Mouse (Mus musculus) A20 (cell line): ENCODE results near the gene Slfn5.
A peak's percentile ranks its signal among the peaks of the same experiment; 100 is the strongest.
"Not testable (repeated sequence)": the region's sequence is repeated elsewhere in the genome, so short reads cannot be mapped to it uniquely, and the experiment has no call there.

ENCODE experiments used
- DNase-seq: peaks from one replicate; pipeline ENCODE4 v3.0.0-alpha.2; 2011; ENCODE audit warnings: low read depth, low spot score

Slfn5 gene

DNA sequence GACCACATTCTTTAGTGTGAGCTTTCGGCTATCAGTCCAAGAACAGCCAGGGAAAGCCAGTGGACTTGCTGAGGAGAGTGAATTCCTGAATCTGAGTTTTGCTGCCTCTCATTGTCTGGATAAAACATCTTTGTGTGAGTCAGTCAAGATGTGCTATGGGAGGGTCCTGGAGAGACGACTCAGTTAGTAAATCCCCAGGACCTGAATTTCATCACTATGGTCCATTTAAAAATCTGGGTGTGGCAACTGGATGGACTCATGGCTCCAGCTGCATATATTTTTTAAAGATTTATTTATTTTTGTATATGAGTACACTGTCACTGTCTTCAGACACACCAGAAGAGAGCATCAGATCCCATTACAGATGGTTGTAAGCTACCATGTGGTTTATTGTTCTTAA, 5.5 kb upstream of the Slfn5 start:
- no peak for DNase-seq

- no peak for DNase-seq
These were observed 3.7 kb upstream of the Slfn5 start for GRCm38 (mm10) chr11:82947457-82947856.

DNA sequence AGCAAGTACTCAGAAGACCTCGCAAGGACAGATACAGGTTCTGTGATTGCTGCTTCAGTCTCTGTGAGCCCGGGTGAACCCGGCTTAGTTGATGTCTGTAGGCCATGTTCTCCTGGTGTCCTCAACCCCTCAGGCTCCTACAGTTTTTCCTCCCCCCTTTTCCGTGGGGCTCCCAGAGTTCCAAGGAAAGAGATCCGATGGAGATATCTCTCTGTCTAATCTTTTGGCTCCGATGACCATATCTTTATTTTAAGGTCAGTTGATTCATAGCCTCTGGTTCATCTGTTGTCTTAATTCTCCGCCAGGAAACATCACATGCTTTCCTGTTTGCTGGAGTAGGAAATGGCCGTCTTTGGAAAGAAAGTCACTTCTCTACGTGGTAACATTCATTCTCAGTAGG, 2.1 kb upstream of the Slfn5 start:
- DNase-seq = no peak

DNA sequence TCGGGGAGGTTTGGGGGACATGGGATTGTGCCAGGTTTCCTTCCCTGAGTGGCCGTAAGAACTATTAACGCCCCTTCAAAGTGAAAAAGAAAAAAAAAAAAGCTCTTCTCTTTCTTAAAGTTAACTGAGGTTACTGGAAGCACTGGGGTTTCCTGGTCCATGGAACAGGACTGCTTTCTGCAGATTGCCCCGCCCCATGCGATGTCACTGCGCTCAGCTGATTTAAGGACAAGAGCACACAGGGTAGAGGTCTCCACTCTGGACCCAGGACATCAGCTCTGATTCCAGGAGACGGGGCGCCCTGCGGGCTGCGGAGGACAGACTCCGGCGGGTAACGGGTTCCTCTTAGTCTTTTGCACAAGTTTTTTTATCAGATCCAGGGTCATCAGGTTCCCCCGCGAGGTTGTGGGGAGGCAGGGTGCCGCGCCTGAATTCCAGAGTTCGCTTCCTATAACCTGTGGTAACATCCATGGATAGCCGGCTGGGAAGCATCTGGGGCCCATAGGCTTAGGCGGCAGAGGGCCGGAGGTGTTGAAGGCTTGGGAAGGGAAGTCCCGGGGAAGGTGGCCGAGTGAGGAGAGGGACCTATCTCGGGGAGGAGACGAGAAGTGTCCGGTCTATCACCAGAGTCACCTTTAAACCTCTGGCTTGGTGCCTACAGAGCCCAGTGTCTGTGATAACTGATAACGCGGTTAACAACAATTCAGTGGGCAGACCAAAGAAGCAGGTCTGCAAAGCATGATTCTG, 889 bp downstream of the Slfn5 start:
- no peak for DNase-seq

DNA sequence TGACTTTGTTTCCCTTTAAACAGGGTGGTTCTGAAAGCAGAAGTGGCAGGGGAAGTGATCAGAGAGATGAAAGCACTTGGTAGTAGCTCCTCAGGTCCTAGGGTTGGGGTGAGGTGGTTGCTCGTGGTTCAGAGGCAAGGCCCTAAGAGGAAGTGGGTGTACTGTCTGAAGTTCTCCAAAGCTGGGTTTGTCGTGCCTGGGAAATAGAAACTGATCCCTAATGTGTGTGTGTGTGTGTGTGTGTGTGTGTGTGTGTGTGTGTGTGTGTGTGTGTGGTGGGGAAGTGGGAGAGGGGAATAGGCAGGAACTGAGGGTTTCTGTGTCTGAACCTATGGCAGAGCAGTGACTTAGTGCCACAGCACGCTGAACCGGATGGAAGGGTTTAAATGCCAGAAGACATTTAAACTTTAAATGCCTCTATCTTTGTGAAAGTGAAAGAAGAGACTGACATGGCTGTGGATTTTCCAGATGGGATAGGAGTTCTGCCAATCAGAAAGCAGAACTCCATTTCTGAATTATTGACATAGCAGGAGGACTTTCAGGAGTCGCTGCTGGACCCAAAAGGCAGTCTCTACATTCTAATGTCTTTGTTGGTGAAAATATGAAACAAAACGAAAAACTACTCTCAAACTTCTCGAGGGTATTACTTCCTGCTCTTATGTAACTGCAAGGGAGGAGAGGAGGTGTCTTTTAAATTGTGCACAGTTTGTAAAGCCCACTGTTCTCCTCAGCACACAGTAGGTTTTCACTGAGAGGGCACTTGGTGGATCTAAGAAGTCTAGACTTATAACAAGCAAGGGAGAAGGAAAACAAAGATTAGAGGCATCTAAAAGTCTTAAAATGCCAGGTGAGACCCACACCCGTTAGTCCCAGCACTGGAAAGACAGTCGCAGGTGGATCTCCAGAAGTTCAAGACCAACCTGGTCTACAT, 1.7 kb downstream of the Slfn5 start:
- DNase-seq = peak; percentile 59

GRCm38 (mm10) chr11:82954631-82955030, 3.5 kb downstream of the Slfn5 start:
- no peak for DNase-seq

GRCm38 (mm10) chr11:82956925-82957324, 5.8 kb downstream of the Slfn5 start:
- no peak for DNase-seq

- peak; percentile 54 for DNase-seq
These were observed 8.5 kb downstream of the Slfn5 start for GRCm38 (mm10) chr11:82959613-82960012.

GRCm38 (mm10) chr11:82961743-82962142, 10.6 kb downstream of the Slfn5 start:
- no peak for DNase-seq

- DNase-seq = peak; percentile 45
These were observed 11.1 kb downstream of the Slfn5 start for GRCm38 (mm10) chr11:82962215-82962614.

DNA sequence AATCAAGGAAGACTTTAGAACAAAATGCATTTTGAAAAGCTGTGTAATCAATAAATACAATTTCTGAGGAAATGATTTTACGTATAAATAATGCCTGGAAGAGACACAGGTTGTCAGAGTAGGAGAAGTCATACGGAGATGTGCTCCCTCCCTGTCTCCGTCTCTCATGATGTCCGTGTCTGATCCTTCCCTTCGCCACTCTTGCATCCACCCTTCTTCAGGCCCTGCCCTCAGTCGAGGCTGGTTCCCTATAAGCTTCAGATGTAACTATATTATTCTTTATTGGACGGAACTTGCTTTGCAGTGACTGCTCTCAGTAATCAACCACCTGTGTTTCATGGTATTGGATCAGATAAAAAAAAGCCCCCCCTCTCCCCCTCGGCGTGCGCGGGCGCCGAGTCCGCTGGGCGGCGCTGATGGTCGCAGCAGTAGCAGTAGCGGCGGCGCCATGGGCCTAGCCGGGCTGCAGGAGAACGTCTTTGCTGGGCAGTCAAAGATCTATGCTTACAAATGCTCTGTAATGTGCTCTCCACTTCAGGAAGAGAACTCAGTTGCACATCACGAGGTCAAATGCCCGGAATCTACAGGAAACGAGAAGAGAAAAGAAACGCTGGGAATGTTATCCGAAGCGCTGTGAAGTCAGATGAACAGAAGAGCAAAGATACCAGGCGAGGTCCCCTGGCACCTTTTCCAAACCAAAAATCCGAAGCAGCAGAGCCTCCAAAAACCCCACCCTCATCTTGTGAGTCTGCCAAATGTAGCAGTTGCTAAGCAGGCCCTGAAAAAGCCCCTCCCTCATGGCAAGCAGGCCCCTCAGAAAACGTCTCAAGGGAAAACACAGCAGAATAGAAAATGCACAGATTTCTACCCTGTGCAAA, 19.8 kb downstream of the Slfn5 start:
- DNase-seq = no peak

GRCm38 (mm10) chr11:82971590-82971974, 20.4 kb downstream of the Slfn5 start:
- DNase-seq = no peak

GRCm38 (mm10) chr11:82973916-82974315, 22.8 kb downstream of the Slfn5 start:
- DNase-seq = no peak

DNA sequence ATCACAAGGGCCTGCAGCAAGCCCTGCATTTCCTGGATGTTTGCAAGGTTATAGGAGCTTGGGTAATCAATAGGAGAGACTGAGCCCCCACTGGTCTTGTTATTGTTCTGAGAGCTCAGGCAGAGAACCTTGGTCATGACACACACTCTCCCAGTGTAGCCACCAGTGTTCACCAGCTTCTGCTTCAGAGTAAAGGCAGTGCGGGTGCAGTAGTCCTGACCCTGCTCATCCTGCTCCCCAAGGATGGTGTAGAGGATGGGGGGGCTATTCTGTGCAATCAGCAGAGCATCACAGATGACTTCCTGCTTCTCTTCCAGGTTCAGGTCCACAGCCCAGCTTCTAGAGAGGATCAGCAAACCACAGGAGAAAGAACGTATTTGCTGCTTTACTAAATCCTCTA, 31.3 kb downstream of the Slfn5 start:
- DNase-seq = not testable (repeated sequence)

DNA sequence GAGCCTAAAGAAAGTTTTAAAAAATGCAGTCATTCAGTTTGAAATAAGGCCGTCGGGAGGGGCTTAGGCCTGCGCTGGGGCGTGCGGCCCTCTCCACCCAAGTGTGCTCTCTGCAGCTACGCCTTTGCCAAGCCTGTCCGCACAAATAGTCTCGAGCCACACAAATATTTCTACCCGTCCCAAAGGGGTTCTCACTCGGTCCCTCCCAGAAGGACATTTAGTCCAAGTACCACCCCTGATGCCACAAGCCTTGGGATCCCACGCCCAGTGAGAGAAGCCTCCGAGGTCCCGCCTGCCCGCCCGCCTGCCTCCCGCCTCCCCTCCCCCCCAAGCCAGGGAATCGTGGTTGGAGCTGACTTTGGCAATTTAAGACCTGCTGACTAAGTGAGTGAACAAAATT, 32.0 kb downstream of the Slfn5 start:
- no peak for DNase-seq

GRCm38 (mm10) chr11:82987621-82988020, 36.5 kb downstream of the Slfn5 start:
- no peak for DNase-seq

DNA sequence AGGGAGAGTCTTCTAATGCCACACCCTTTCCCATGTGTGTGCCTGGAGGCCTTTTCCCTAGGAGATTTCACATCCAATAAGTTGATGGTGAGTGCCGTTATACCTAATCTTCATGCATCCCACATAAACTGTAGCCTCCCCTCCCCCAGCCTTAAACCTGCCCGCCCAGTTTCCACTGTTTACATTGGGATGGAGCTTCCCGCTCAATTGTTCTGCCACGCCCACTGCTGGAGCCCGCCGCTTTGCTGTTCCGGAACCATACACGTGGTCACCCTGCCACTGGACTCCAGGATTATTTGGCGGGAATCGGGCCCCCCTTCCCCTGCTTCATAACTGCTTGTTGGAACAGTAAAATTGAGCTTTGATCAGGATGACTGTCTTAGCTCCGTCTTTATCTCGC, 38.2 kb downstream of the Slfn5 start:
- no peak for DNase-seq

- not testable (repeated sequence) for DNase-seq
These were observed 39.6 kb downstream of the Slfn5 start for GRCm38 (mm10) chr11:82990612-82991385.

DNA sequence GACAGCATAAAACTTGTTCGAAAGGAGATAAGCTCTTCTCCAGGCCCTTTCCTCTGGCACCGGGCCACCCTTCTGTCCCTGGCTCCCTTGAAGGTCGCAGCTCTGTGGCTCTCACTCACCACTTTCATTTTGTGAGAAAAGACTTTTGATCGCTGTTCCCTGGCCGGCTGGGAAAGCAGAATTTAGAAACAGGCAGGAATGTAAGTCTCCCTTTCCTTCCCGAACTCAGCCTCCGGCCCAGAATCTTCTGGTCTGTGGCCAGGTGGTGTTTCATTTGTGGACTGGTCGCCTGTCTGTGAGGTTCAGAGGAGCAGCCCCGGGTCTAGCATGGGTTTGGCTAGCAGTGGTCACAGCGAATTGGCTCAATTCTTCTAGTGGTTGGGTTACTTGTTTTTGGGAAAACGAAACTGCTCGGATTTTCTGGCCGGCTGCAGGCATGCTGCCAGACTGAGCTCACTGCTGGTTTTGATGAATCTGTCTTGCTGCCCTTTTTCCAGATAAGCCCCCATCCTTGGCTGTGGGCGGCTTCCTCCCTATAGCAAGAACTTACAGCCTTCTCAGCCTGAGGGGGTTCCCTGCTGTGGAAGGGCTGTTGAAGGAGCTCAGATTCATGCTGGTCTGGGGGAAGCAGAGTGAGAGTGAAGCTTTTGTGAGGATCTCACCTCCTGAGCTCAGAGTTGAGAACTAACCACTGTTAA, 40.5 kb downstream of the Slfn5 start, which contains the start of gene Slfn9:
Gene Slfn9, minus strand, starts transcription at position 362 of the 698 bp plus-strand sequence.
- DNase-seq = no peak

GRCm38 (mm10) chr11:83013356-83013755, 62.2 kb downstream of the Slfn5 start:
- no peak for DNase-seq
